Mouse (Mus musculus) fibroblast of lung, adult 2 months (primary cell): Measurements from ENCODE around the gene Nfkb1.
A peak's percentile ranks its signal among the peaks of the same experiment; 100 is the strongest.

Source experiments
- DNase-seq: peaks from one replicate; pipeline ENCODE4 v3.0.0-alpha.2; 2011; ENCODE audit warnings: low read depth

The Nfkb1 gene

GRCm38 (mm10) chr3:135586060-135586459 is 105.3 kb downstream of the Nfkb1 start:
- DNase-seq, result no peak

DNA sequence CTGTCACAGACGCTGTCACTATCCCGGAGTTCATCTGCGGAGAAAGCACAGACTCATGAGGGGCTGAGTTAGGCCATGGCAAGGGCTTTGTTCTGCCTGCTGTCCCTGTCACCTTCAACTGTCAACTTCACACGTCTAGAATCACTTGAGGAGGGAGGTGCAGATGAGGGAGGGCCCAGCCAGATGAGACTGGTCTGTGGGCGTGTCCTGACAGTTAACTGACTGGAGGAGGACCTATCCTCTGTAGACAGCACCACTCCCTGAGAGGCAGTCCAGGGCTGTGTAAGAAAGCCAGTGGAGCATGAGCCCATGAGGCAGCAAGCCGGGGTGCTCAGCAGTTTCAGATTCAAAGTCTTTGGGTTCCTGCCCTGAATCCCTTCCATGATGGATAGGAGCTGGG is 105.9 kb downstream of the Nfkb1 start:
- DNase-seq, result no peak

GRCm38 (mm10) chr3:135582246-135582645 is 109.1 kb downstream of the Nfkb1 start:
- no peak for DNase-seq

DNA sequence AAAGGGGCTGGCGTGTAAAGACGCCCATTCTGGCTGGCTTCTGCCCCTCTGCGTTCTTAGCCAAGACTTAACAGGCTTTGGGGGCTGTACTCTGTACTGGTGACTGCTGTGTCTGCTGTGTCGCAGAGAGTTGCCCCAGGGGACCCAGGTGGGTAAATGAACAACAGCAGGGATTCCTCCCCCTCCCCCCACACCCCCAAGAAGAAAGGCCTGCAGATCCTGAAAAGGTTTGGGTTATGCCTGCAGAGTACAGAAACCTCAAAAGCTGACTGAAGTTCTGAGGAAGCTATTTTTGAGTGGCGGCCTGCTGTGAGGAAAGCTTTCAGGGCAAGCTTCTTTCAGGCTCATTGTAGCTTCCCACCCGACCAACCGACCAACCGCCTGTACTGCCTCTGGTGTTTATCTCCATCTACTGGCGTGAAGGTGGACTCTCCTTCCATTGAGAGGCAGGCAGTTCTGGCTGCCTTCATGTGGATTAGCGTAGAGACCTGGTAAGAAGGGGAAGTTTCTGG is 109.7 kb downstream of the Nfkb1 start:
- DNase-seq, result peak; percentile 38

DNA sequence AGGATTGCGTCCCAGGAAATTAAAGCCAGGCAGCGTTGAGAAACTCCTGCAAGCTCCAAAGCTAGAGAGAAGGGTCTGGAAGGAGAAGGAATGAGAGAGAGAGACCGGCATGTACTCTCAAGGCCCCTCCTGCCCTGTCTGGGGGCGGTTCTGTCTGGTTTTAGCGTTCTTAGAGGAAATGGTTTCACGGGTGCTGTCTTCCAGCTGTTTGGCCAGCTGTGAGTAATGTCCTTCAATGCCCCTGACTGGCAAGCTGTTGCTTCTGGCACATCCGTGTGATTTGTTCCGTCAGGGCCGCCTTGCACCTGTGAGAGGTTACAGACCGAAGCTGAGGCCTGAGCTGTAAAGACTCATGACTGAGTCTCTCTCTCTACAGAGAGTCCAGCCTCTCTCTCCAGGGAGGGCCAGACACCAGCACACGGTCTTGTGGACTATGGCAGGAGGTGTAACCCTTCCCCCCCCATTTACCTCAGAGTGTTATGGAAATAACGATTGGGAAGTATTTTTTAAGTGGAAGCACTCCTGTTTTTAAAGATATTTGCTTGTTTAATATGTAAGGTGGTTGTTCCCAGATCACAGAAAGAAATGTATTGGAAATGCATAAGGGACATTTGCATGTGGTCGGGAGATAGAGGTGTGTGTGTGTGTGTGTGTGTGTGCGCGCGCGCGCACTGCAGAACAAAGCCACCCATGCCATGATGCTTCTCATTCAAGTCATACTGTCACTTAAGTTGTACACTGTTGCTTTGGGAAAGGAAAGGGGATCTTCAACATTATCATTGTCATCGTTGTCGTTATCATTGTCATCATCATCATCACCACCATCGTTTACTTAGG is 110.7 kb downstream of the Nfkb1 start:
- DNase-seq, result peak; percentile 73

- DNase-seq, result no peak
These were observed 112.2 kb downstream of the Nfkb1 start for GRCm38 (mm10) chr3:135579179-135579578.

- DNase-seq, result no peak
These were observed 112.7 kb downstream of the Nfkb1 start for GRCm38 (mm10) chr3:135578588-135579140.

DNA sequence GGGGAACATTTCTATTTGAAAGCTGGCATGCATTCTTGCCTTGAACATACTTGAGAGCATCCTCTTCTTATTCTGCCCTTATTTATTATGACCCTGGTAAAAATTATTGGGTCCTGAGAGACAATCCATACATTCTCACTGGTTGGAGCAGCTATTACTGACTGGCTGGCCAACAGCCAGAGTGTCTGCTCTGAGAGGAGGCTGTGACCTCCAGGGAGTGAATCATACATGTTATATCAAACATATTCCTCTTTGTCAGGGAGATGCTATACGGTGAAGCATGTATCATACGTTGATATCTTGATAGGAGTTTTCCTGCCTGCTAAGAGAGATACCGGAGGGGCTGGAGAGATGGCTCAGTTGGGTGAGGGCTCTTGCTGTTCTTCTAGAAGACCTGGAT is 116.2 kb downstream of the Nfkb1 start:
- no peak for DNase-seq

- peak; percentile 64 for DNase-seq
These were observed 118.3 kb downstream of the Nfkb1 start for GRCm38 (mm10) chr3:135573051-135573450.

GRCm38 (mm10) chr3:135571540-135571939 is 119.8 kb downstream of the Nfkb1 start:
- no peak for DNase-seq

- DNase-seq, result no peak
These were observed 122.7 kb downstream of the Nfkb1 start for GRCm38 (mm10) chr3:135568633-135569032.

DNA sequence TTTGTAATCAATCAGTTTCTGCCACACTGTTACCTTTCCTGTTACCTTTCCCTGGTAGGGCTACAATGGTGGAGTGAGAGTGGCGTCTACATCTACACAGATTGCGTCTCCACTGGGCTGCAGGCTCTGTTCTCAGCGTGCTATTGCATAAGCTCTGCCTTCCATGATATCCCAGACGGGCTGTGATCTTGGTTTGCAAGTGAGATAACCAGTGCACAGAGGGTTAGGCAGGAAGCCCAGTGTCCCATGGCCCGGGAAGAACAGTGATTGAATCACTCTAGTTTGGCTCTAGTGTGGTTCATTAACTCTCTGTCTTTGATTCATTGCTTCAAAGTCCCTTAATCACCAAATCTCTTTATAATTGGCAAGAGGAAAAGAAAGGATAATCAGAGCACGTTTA is 123.5 kb downstream of the Nfkb1 start:
- DNase-seq, result no peak

GRCm38 (mm10) chr3:135565306-135565705 is 126.0 kb downstream of the Nfkb1 start:
- DNase-seq, result no peak

DNA sequence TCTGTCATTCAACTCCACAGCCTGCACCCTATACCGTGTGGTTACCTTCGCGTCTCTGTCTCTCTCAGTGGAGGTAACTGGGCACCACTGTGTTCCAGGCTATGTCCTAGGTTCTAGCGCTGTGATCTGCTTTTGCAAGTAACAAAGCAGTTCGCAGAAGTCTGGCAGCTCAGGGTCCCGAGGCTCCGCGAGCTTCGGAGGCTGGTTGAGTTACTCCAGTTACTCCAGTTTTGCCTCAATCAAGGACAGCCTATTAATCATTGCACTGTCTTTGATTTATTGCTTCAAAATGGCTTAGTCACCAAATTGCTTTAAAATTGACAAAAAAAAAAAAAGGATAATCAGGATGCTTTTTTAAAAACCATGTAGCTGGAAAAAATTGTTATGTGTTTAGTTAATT is 126.6 kb downstream of the Nfkb1 start:
- DNase-seq, result no peak

GRCm38 (mm10) chr3:135563163-135563689 is 128.1 kb downstream of the Nfkb1 start:
- DNase-seq, result no peak

DNA sequence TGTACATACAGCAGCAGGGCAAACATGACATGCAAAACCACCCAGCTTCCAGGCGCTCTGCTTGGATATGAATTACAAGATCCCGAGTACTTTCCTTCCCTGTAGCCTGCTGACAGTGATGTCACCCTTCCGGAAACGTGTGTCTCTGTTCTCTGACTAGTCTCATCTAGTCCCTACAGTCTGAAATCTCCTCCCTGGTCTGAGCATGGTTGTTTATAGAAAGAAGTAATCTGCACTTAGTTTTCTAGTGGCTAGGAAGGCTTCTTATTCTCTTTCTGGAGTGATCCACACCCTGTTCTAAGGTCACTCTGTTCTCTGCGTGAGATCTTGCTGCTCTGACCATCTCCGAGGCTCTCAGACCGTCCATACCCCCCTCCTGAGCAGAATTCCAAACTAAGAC is 129.3 kb downstream of the Nfkb1 start:
- no peak for DNase-seq

- no peak for DNase-seq
These were observed 134.3 kb downstream of the Nfkb1 start for GRCm38 (mm10) chr3:135556851-135557662.

DNA sequence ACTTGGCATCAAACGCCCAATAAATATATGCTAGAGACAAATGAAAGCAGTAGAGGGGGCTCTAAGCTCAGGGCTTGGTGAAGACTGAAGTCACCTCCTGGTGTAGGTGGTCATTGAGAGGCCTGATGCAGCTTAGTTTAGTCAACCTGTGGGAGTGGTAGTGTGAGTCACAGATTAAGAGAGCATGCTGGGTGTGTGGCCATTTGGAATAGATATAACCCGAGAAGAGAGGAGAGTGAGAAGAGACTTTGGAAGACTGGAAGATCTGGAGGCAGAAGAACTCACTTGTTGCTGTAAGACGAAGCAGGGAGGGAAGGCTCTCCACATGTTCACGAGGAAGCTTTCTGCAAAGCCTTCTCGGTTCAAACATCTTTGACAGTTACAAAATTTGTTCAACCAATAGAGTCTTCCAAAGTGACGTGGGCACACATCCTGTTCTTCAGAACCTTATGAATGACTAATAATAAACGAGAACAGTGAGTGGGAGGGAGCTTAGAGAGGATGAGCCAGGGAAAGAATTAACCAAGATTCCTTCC is 135.2 kb downstream of the Nfkb1 start:
- DNase-seq, result no peak

GRCm38 (mm10) chr3:135555192-135555591 is 136.2 kb downstream of the Nfkb1 start:
- DNase-seq, result no peak

- DNase-seq, result no peak
These were observed 138.5 kb downstream of the Nfkb1 start for GRCm38 (mm10) chr3:135552874-135553273.

DNA sequence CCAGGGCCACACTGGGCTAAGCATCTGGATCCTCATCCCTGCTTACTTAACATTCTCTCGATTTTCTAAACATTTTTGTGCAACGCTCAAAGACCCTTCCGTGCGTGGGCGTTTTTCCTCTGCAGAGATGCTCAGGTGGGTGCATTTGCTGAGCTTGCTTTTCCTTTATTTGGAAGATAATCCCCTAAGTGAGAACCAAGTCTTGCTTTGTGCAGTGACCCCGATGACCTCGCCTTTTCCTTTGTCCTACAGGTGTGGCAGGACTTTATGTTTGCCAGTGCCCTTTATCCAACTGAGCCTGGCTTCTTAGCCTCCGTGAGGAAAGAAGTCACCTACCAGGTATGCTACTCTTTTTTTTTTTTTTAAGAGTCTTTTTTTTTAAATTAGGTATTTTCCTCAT is 144.0 kb downstream of the Nfkb1 start:
- no peak for DNase-seq
